Mouse (Mus musculus) spleen, adult 2 months (tissue): Measurements from ENCODE around the gene Vmn2r57. TPM values are rescaled to one million over a fixed set of nuclear protein-coding genes. Genes with fewer than 3 reads are reported as not detected.
"Not testable (repeated sequence)": the region's sequence is repeated elsewhere in the genome, so short reads cannot be mapped to it uniquely, and the experiment has no call there.

Source experiments
- DNase-seq, 2 experiments: peaks; one replicate each; pipeline versions ENCODE4 v3.0.0 to v3.0.0-alpha.2; 2012 to 2021; ENCODE audit warnings: low spot score in 2 of 2, low read depth in 1 of 2
- H3K27ac ChIP-seq: fragments of 200-500 bp; 2 replicates; pipeline ENCODE4 v1.5.1; 2012; ENCODE audit warnings: low read length, inconsistent platforms; ENCODE audit not compliant: insufficient read depth
- H3K27me3 ChIP-seq: fragments of 200-500 bp; 2 replicates; pipeline ENCODE4 v1.6.1; 2012; ENCODE audit warnings: mild to moderate bottlenecking, moderate library complexity, low read length, inconsistent platforms; ENCODE audit not compliant: control insufficient read depth, insufficient read depth
- H3K36me3 ChIP-seq: fragments of 200-500 bp; 2 replicates; pipeline ENCODE4 v1.6.1; 2012; ENCODE audit warnings: mild to moderate bottlenecking, low read length, inconsistent platforms; ENCODE audit not compliant: control insufficient read depth, insufficient read depth
- H3K4me1 ChIP-seq: fragments of 200-500 bp; 2 replicates; pipeline ENCODE4 v1.6.1; 2011; ENCODE audit warnings: inconsistent platforms; ENCODE audit not compliant: control insufficient read depth, insufficient read depth, insufficient read length
- H3K4me3 ChIP-seq: fragments of 200-500 bp; 2 replicates; pipeline ENCODE4 v1.5.1; 2011; ENCODE audit warnings: mild to moderate bottlenecking, inconsistent platforms; ENCODE audit not compliant: insufficient read depth, insufficient read length; ENCODE audit errors: extremely low read depth
- CTCF ChIP-seq: fragments of 200-500 bp; IDR thresholded peaks from 2 replicates; pipeline ENCODE4 v1.5.1; 2011; ENCODE audit warnings: mild to moderate bottlenecking, inconsistent platforms; ENCODE audit not compliant: insufficient read depth, insufficient read length, insufficient replicate concordance; ENCODE audit errors: extremely low read depth
- POLR2A ChIP-seq: fragments of 200-500 bp; IDR thresholded peaks from 2 replicates; pipeline ENCODE4 v1.6.1; 2011; ENCODE audit warnings: low read depth, low read length, inconsistent platforms
- WGBS: fragments of 180-500 bp; shearing (Covaris S2); methylation state at CpG from one replicate; pipeline ENCODE4 v1.1.7; 2018; 5-methylcytosine and 5-hydroxymethylcytosine counted together
- polyA plus RNA-seq: library from polyadenylated mRNA; depleted of rRNA; stranded (reverse); fragments of >200 nt; gene quantifications from 2 replicates; pipeline ENCODE4 v1.2.3, GENCODE M21; 2012; rRNA removed

Vmn2r57 gene
- polyA plus RNA-seq = 0.02 TPM in 2 replicates

DNA sequence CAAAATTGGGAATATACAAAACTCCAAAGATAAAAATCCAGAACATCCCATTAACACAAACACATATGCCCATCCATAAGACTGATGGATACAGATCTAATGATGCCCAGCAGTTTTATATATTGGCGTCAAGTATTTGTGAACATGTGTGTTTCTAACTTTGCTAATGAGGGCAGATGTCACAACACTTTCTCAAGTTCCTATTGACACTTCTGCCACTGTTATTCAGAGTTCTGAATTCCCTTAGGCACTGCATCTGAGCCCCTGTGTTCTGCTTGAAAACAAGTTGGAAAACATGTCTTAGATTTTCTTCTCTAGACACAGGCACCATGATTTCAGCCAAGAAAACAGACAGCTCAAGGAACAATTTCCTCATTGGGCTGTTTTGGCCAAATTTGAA is at the start of gene Vmn2r57:
Gene Vmn2r57 (minus strand): TSS at position 101 of the 400 bp plus-strand sequence.
- not testable (repeated sequence) for H3K27me3 ChIP-seq, H3K4me1 ChIP-seq, DNase-seq, H3K27ac ChIP-seq, H3K36me3 ChIP-seq, H3K4me3 ChIP-seq
- 76% methylated on average over 1 of the region's 1 CpGs for WGBS

DNA sequence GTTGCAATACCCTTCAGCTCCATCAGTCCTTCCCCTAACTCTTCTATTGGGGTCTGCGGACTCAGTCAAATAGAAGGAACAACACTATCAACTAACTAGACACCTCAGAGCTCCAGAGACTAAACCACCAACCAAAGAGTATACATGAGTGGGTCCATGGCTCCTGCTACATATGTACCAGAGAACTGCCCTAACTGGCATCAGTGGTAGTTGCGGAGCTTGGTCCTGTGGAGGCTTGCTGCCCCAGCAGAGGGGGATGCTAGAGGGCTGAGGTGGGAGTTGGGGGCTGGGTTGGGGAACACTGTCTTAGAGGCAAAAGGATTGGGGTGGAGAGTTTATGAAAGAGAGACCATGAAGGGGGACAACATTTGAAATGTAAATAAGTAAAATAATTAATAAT is 49.4 kb upstream of the Vmn2r57 start:
- Histone ChIP-seq H3K27ac (no peak overlapping the region), H3K4me1 (no peaks in the 10 kb centered on the region), H3K27me3 (no peaks in the 10 kb centered on the region), H3K36me3 (no peaks in the 10 kb centered on the region), H3K4me3 (no peak overlapping the region)
- TF ChIP-seq POLR2A = no peak
- TF ChIP-seq CTCF = no peak
- peak in 1 of 2 experiments; percentile 21 for DNase-seq
- 97% methylated on average over 2 of the region's 2 CpGs for WGBS

DNA sequence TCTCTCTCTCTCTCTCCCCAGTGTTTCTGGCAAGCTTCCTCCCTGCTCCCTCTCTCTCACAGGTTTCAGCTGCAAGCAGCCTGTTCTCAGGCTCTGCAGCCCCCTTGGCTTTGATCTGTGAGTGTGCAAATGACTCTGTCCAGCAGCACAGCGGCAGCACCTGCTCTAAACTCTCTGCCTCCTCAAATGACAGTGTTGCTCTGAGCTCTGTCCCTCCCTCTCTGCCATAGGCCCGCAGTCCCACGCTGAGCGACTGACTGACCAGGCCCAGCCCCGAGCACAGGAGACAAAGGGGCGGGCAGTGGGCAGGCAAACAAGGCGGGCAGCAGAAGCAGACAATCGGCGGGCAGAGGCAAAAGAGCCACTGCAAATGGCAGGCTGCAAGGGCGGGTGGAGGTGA is 3.4 kb upstream of the Vmn2r57 start:
- Histone ChIP-seq H3K36me3 (no peaks in the 10 kb centered on the region), H3K27me3 (no peaks in the 10 kb centered on the region), H3K4me1 (no peaks in the 10 kb centered on the region), H3K4me3 (no peak overlapping the region), H3K27ac (no peak overlapping the region)
- TF ChIP-seq POLR2A (no peak), CTCF (no peak)
- DNase-seq = no peak
- WGBS = 29% methylated on average over 10 of the region's 10 CpGs

DNA sequence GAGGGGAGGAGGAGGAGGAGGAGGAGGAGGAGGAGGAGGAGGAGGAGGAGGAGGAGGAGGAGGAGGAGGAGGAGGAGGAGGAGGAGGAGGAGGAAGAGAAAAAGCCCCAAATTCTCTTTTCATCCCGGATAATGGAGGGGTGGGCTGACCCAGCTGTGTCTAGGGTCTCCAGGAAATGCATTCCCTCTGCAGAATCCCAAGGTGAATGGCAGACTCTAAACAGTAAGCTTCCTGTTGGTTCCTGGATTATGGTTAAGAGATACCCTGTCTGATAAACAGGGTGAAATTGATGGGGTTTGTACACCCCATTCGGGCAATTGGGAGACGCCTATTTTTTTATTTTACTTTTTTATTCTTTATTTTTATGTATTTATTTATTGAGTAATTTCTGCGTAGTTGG is 54.4 kb downstream of the Vmn2r57 start:
- H3K36me3 ChIP-seq = no peaks in the 10 kb centered on the region
- DNase-seq = no peak
- 85% methylated on average over 4 of the region's 4 CpGs for WGBS
- no peak for TF ChIP-seq CTCF
- no peak for TF ChIP-seq POLR2A
- H3K27me3 ChIP-seq = no peaks in the 10 kb centered on the region
- H3K4me3 ChIP-seq = no peak overlapping the region
- no peak overlapping the region for H3K27ac ChIP-seq
- no peaks in the 10 kb centered on the region; the same call in 1 of the 2 replicates for H3K4me1 ChIP-seq

GRCm38 (mm10) chr7:41393048-41393971 is 55.2 kb downstream of the Vmn2r57 start, which contains the start of gene AI987944:
AI987944 (minus strand) TSS chr7:41393379.
- DNase-seq = peak; percentile 75 to 87
- WGBS = under 1% methylated on average over 25 of the region's 25 CpGs
- Histone ChIP-seq H3K27ac (peak within 1 kb of the TSS; percentile 85), H3K4me3 (peak within 1 kb of the TSS; percentile 64), H3K4me1 (no peaks in the 10 kb centered on the region; the same call in 1 of the 2 replicates), H3K36me3 (no peaks in the 10 kb centered on the region), H3K27me3 (no peaks in the 10 kb centered on the region)
- TF ChIP-seq CTCF = no peak
- TF ChIP-seq POLR2A = no peak

Other genes starting within 250 kb of the Vmn2r57 start
- 2.6 and 3.8 TPM in 2 replicates for gene AI987944, start 55.3 kb downstream of the Vmn2r57 start, polyA plus RNA-seq
- 0.02 TPM in 1 of 2 replicates, not detected in the other for gene Gm20449, start 50.7 kb upstream of the Vmn2r57 start, polyA plus RNA-seq
- 3.1 and 3.5 TPM in 2 replicates for gene AW146154, start 51.2 kb upstream of the Vmn2r57 start, polyA plus RNA-seq
- not detected in 2 replicates for gene Gm6871, start 125.0 kb upstream of the Vmn2r57 start, polyA plus RNA-seq
- gene 2610021A01Rik, start 150.5 kb upstream of the Vmn2r57 start, polyA plus RNA-seq = 2.6 and 3.0 TPM in 2 replicates
- gene Zfp788, start 184.5 kb upstream of the Vmn2r57 start, polyA plus RNA-seq = 0.33 and 0.81 TPM in 2 replicates